Mouse (Mus musculus): ENCODE data around the gene Olfr474.
"Not testable (repeated sequence)": the region's sequence is repeated elsewhere in the genome, so short reads cannot be mapped to it uniquely, and the experiment has no call there.

The Olfr474 gene

DNA sequence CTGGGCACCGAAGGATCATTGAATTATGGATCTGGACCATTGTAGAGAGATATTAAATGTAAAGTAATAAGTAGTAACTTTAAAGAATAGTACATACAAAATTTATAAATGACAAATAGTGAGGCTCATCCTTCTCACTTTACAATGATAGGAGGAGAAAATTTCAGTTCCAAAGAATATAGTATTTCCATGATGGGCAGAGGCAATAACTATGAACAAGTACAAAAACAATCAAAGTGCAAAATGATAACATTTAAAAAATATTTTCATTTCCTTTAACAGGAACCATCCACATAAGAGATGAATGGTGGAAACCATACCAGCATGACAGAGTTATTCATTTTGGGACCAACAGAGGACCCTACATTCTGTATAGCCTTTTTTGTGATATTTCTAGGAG lies at the start of gene Olfr474:
Gene Olfr474 (plus strand): TSS at position 301 of the 400 bp plus-strand sequence.
- no peak for DNase-seq

GRCm38 (mm10) chr7:107930146-107930545 lies 24.3 kb upstream of the Olfr474 start, which contains the start of gene Olfr473:
Gene Olfr473 (plus strand): TSS chr7:107930446.
- DNase-seq: no peak

DNA sequence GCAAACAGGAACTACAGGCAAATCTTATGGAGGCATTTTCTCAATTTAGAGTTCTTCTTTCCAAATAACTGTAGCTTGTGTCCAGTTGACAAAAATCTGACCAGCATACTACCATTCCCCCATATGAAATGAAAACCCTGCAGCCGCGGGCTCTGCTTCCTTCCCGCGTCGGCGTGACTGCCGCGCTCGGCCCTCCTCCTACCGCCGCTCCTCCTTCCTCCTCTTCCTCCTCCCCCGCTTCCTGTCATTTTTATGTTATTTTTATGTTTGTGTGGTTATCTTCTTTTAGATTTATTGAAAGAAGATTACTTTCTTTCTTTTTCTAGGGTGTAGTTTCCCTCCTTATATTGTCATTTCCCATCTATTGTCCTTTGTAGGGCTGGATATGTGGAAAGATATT lies 1.9 kb upstream of the Olfr474 start:
- DNase-seq: not testable (repeated sequence)

GRCm38 (mm10) chr7:107964503-107964902 lies 10.1 kb downstream of the Olfr474 start, which contains the start of gene Olfr476:
Gene Olfr476 (plus strand): TSS chr7:107964803.
- DNase-seq: no peak

- no peak for DNase-seq
Measured at GRCm38 (mm10) chr7:107986393-107986792, 31.9 kb downstream of the Olfr474 start, which contains the start of gene Olfr477. Gene Olfr477 (plus strand): TSS chr7:107986693.
